ENCODE assay signal across 10 mouse cellular contexts in genomic region chr14:103816637-103817308, GRCm38 (mm10). TPM values are rescaled to one million over a fixed set of nuclear protein-coding genes. Genes with fewer than 3 reads are reported as not detected.
DNase-seq lines count a peak whose midpoint lies in the region; ATAC-seq and TF ChIP-seq lines count a peak whose summit lies in the region.
"Had no signal": no experiment of that assay in that cellular context is flagged by ENCODE, and none has a peak within 500 bp of the region (broad histone marks: within the 10 kb centered on the region; RNA-seq: fewer than 3 reads in every experiment).

No protein-coding gene starts in this region.

- DNase-seq in thymus, adult 2 months: no peak
- no peak for DNase-seq in thymus, postnatal 4 days
- no peak for DNase-seq in lung, adult 2 months
- DNase-seq in embryo, embryonic 9.5 days (ENCODE audit: extremely low spot score): no peak
- no peak for DNase-seq in left cerebral cortex, postnatal 14 days (ENCODE audit: low spot score in 2 of 2)
- DNase-seq: cerebellum, adult 8-10 months had no signal

- no peak overlapping the region for H3K9ac ChIP-seq in forebrain, embryonic 13.5 days

- H3K4me3 ChIP-seq in thymus, adult 2 months (ENCODE audit: control insufficient read depth, insufficient read depth, low read length): 0 out of 2 replicates have a peak overlapping the region, but pooled peaks have one; percentile 5
- H3K4me3 ChIP-seq in lung, adult 2 months (replicated peaks; ENCODE audit: extremely low read depth, low read depth, low read length): peak overlapping the region; percentile 11
- no peak overlapping the region for H3K4me3 ChIP-seq in forebrain, embryonic 13.5 days

- H3K27me3 ChIP-seq in thymus, adult 2 months (ENCODE audit: control insufficient read depth, insufficient read depth, low read length): no peaks in the 10 kb centered on the region
- H3K27me3 ChIP-seq in forebrain, embryonic 13.5 days: no peaks in the 10 kb centered on the region

- no peaks in the 10 kb centered on the region for H3K9me3 ChIP-seq in forebrain, embryonic 13.5 days (replicated peaks)

- ATAC-seq in hematopoietic stem cell, adult 5-6 weeks (replicated peaks in 1 of 2; ENCODE audit: insufficient read depth in 1 of 2, low FRiP score in 2 of 2, low TSS enrichment in 1 of 2, low read depth in 1 of 2, poor library complexity in 2 of 2, severe bottlenecking in 2 of 2): peak; percentile 38 to 57
- ATAC-seq in forebrain, embryonic 13.5 days: no peak
- ATAC-seq in erythroblast, adult 5-6 weeks (replicated peaks; ENCODE audit: low FRiP score, poor library complexity, severe bottlenecking): no peak

- H3K4me1 ChIP-seq in thymus, adult 2 months (replicated peaks; ENCODE audit: control insufficient read depth, insufficient read depth, low read length): peaks cover 3% of the 10 kb centered on the region
- H3K4me1 ChIP-seq in lung, adult 2 months (ENCODE audit: control insufficient read depth, insufficient read depth, low read length): peaks cover 2% of the 10 kb centered on the region; the same call in 1 of the 2 replicates
- no peaks in the 10 kb centered on the region for H3K4me1 ChIP-seq in forebrain, embryonic 13.5 days

- H3K27ac ChIP-seq in thymus, adult 2 months (ENCODE audit: control insufficient read depth, insufficient read depth, low read length): no peak overlapping the region
- H3K27ac ChIP-seq in forebrain, embryonic 13.5 days: no peak overlapping the region

- TF ChIP-seq CTCF in thymus, adult 2 months (IDR thresholded peaks at IDR 0.05; ENCODE audit: borderline replicate concordance, control insufficient read depth, extremely low read depth, insufficient read depth, low read length, poor library complexity): no peak
- no peak for TF ChIP-seq CTCF in lung, adult 2 months (IDR thresholded peaks at IDR 0.05; ENCODE audit: insufficient read depth, low read length)

- WGBS in thymus, adult 2 months: 39% methylated on average over 25 of the region's 25 CpGs
- 36% methylated on average over 25 of the region's 25 CpGs for WGBS in lung, adult 2 months
- WGBS in forebrain, embryonic 13.5 days: 86% methylated on average over 25 of the region's 25 CpGs

- H3K36me3 ChIP-seq in thymus, adult 2 months (ENCODE audit: control insufficient read depth, insufficient read depth, low read length): no peaks in the 10 kb centered on the region
- H3K36me3 ChIP-seq in forebrain, embryonic 13.5 days (ENCODE audit: poor library complexity, severe bottlenecking): peaks cover 24% of the 10 kb centered on the region; the same call in 1 of the 2 replicates

- H3K4me2 ChIP-seq in forebrain, embryonic 13.5 days: no peak overlapping the region

- intact Hi-C loops in left cerebral cortex, postnatal 14 days (cut with DNase I): no loop called here

- TF ChIP-seq POLR2A in thymus, adult 2 months (IDR thresholded peaks at IDR 0.05; ENCODE audit: control insufficient read depth, extremely low read depth, insufficient read depth, low read length, poor library complexity): no peak
- no peak for TF ChIP-seq POLR2A in lung, adult 2 months (IDR thresholded peaks at IDR 0.05; ENCODE audit: borderline replicate concordance, extremely low read depth, low read depth, low read length)

RNA-seq across cellular contexts. Expression of gene Ednrb, which starts 27.4 kb away (rescaled TPM):
- 0.82 and 1.0 TPM in 2 replicates for polyA plus RNA-seq in thymus, adult 2 months (2012; rRNA removed)
- total RNA-seq in hematopoietic stem cell, adult 5-6 weeks (2017): 0.38 and 0.89 TPM in 2 replicates
- 24.3 and 36.2 TPM in 2 replicates for polyA plus RNA-seq in lung, adult 2 months (2012; rRNA removed)
- 61.9 and 66.5 TPM in 2 replicates for polyA plus RNA-seq in forebrain, embryonic 13.5 days (2015; fragmentation: Nextera tagmentation; extraction: Ambion mirVana)
- 0.42 TPM in 1 of 2 replicates, not detected in the other for total RNA-seq in erythroblast, adult 5-6 weeks (2015; ENCODE audit: low replicate concordance)
- total RNA-seq in erythroblast, adult 5-6 weeks (2017; ENCODE audit: low replicate concordance): 0.60 TPM in 1 of 2 replicates, not detected in the other
- 10 to 100 TPM; 62.8 to 67.0 TPM for total RNA-seq in left cerebral cortex, postnatal 14 days (2021)
- total RNA-seq: neutrophil, adult 5-6 weeks had no signal

Comparison
In these comparisons a context has a peak if more than half of its experiments do, and no peak if none do; other contexts are left out.
1. ATAC-seq: peak in hematopoietic stem cell, adult 5-6 weeks (2 of 2); none in forebrain, embryonic 13.5 days (single experiment) and erythroblast, adult 5-6 weeks (single experiment).
2. RNA of gene Ednrb, which starts 27.4 kb away (total RNA-seq): 62.8 to 67.0 TPM in left cerebral cortex, postnatal 14 days; 0.38 to 0.89 TPM in hematopoietic stem cell, adult 5-6 weeks and 0.42 to 0.60 TPM in erythroblast, adult 5-6 weeks; every median in the first group is over 10 times any median in the second.